ENCODE assay signal across 8 mouse cellular contexts in the genomic region with DNA sequence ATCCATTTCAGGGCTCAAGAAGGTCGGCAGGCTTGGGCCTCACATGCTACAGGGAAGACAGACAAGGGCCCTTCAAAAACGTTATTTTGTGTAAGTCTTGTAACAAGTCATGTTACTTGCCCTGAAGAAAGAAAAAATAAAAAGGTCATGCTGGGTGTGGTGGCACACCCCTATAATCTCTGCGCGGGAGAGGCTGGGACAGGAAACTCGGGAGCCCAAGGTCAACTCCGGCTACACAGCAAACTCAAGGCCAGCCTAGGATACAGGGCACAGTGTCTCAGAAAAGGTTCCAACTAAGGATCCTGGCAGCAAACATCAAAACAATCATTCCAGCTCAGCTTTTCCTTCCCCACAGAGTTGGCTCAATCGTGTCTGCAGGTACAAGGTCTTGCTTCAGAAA.
DNase-seq lines count a peak whose midpoint lies in the region.

No protein-coding gene starts in this region.

- intact Hi-C loops in heart, postnatal 10 days (cut with DNase I) = no loop called here

- peak; percentile 82 to 87 for DNase-seq in adrenal gland, adult (ENCODE audit: inconsistent age in 2 of 2, low spot score in 1 of 2)
- no peak for DNase-seq in adrenal gland, postnatal 4 days (ENCODE audit: low spot score in 2 of 2)
- peak; percentile 80 for DNase-seq in ovary, adult 18-20 months (ENCODE audit: low spot score)
- no peak for DNase-seq in ovary, postnatal 10 days (ENCODE audit: low spot score)
- DNase-seq in heart, postnatal 10 days = peak; percentile 50 to 57
- peak; percentile 79 for DNase-seq in testis, postnatal 14 days (ENCODE audit: low spot score)
- no peak for DNase-seq in thymus, postnatal 36 days
- DNase-seq in left cerebral cortex, adult 8-10 months (ENCODE audit: low spot score in 2 of 2) = no peak

Comparison
In these comparisons a context has a peak if more than half of its experiments do, and no peak if none do; other contexts are left out.
1. DNase-seq: peak in adrenal gland, adult (2 of 2), ovary, adult 18-20 months (single experiment), heart, postnatal 10 days (2 of 2) and testis, postnatal 14 days (single experiment); none in adrenal gland, postnatal 4 days (0 of 2), ovary, postnatal 10 days (single experiment), thymus, postnatal 36 days (0 of 2) and left cerebral cortex, adult 8-10 months (0 of 2).